Mouse (Mus musculus) stomach, postnatal 0 days (tissue): ENCODE results near the gene Stc2.

Experiments
- CTCF ChIP-seq: IDR thresholded peaks from 2 replicates; pipeline ENCODE4 v1.5.1; 2016; ENCODE audit warnings: antibody characterized with exemption, low read depth, mild to moderate bottlenecking, moderate library complexity
- EP300 ChIP-seq: optimal IDR thresholded peaks from 2 replicates; pipeline ENCODE3; 2016; ENCODE audit warnings: antibody characterized with exemption

DNA sequence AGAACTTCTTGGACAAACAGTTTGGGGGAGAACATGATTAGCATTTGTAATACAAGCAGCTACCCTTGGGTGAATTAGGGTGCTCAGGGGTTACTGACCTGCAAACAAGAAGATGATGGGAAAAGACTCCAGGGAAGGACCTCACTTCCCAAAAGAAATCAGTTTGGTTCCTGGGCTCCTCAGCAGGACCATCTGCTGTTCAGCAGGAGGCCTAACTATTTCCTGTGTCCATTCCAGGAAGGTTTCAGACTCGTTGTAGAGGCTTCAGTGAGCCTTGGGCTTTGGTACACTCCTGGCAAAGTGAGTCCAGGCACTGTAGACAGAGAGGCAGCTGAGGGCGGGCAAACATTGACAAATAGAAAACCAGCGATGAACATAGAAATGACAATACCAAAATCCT lies 42.5 kb upstream of the Stc2 start:
- TF ChIP-seq CTCF (no peak), EP300 (no peak)
